Comparison of ENCODE assay signal across 32 mouse cellular contexts in the genomic region with DNA sequence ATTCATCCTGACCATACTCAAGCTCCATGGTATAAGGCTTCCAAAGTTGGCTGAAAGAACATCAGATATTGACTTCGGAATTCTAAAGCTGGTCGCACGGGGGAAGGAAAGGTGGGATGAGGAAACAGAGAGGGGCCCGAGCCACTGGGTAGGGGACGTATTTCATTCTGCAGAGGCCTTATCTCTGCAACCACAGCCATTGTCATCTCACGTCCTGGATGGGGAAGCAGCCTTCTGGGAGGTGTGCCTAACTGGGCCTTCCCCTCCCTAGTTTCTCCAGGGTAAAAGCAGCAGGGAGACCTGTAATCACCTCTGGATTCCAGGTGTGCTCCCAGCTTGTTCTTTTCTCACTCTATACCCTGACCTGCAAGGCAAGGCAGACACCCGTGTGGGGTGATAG.
"Had no signal": no experiment of that assay in that cellular context is flagged by ENCODE, and none has a peak within 500 bp of the region (broad histone marks: within the 10 kb centered on the region; RNA-seq: fewer than 3 reads in every experiment).

No protein-coding gene starts in this region.

- H3K36me3 ChIP-seq: limb, embryonic 10.5 days; limb, embryonic 12.5 days; limb, embryonic 13.5 days; limb, embryonic 15.5 days; liver, embryonic 12.5 days; liver, embryonic 13.5 days; liver, embryonic 15.5 days; lung, embryonic 15.5 days; midbrain, embryonic 10.5 days; midbrain, embryonic 12.5 days; midbrain, embryonic 13.5 days; midbrain, embryonic 15.5 days; neural tube, embryonic 12.5 days had no signal

- H3K4me1 ChIP-seq: limb, embryonic 12.5 days; limb, embryonic 13.5 days; limb, embryonic 15.5 days; liver, embryonic 12.5 days; liver, embryonic 15.5 days; lung, embryonic 15.5 days; midbrain, embryonic 10.5 days; midbrain, embryonic 12.5 days; midbrain, embryonic 13.5 days; midbrain, embryonic 15.5 days; neural tube, embryonic 12.5 days had no signal

- H3K27me3 ChIP-seq: limb, embryonic 15.5 days; liver, embryonic 13.5 days; liver, embryonic 15.5 days; lung, embryonic 15.5 days; midbrain, embryonic 12.5 days; midbrain, embryonic 13.5 days; midbrain, embryonic 15.5 days; neural tube, embryonic 12.5 days had no signal

- H3K4me2 ChIP-seq: limb, embryonic 12.5 days; limb, embryonic 13.5 days; limb, embryonic 15.5 days; liver, embryonic 11.5 days; liver, embryonic 12.5 days; liver, embryonic 13.5 days; liver, embryonic 15.5 days; lung, embryonic 14.5 days; lung, embryonic 15.5 days; midbrain, embryonic 11.5 days; midbrain, embryonic 12.5 days; midbrain, embryonic 13.5 days; midbrain, embryonic 15.5 days; neural tube, embryonic 12.5 days had no signal

- H3K4me3 ChIP-seq: limb, embryonic 10.5 days; limb, embryonic 12.5 days; limb, embryonic 13.5 days; limb, embryonic 15.5 days; liver, embryonic 12.5 days; liver, embryonic 13.5 days; liver, embryonic 15.5 days; lung, embryonic 15.5 days; megakaryocyte, embryonic 14.5 days; midbrain, embryonic 10.5 days; midbrain, embryonic 12.5 days; midbrain, embryonic 13.5 days; midbrain, embryonic 15.5 days; myocyte; neural tube, embryonic 12.5 days had no signal

- H3K9me3 ChIP-seq: limb, embryonic 10.5 days; limb, embryonic 12.5 days; limb, embryonic 13.5 days; limb, embryonic 15.5 days; liver, embryonic 12.5 days; liver, embryonic 13.5 days; liver, embryonic 15.5 days; lung, embryonic 15.5 days; megakaryocyte, embryonic 14.5 days; midbrain, embryonic 10.5 days; midbrain, embryonic 12.5 days; midbrain, embryonic 13.5 days; midbrain, embryonic 15.5 days; neural tube, embryonic 12.5 days had no signal

- DNase-seq: left cerebral cortex, postnatal 4 days; liver; liver, embryonic 13.5 days; liver, postnatal 0 days; lung, adult 18-20 months; lung, adult 2 months; lung, embryonic 14.5 days; lung, postnatal 10 days; lung, postnatal 14 days; lung, postnatal 36 days; lung, postnatal 4 days; midbrain, embryonic 14.5 days had no signal

- ATAC-seq: liver, embryonic 12.5 days; liver, postnatal 0 days; lung, postnatal 0 days; midbrain, embryonic 13.5 days; midbrain, embryonic 15.5 days; midbrain, embryonic 16.5 days had no signal

- H3K9ac ChIP-seq: limb, embryonic 12.5 days; limb, embryonic 13.5 days; limb, embryonic 15.5 days; liver, embryonic 12.5 days; liver, embryonic 13.5 days; liver, embryonic 14.5 days; liver, embryonic 15.5 days; liver, postnatal 0 days; lung, embryonic 14.5 days; lung, embryonic 15.5 days; midbrain, embryonic 12.5 days; midbrain, embryonic 13.5 days; midbrain, embryonic 15.5 days; neural tube, embryonic 12.5 days had no signal

- H3K27ac ChIP-seq: limb, embryonic 10.5 days; limb, embryonic 12.5 days; limb, embryonic 13.5 days; limb, embryonic 15.5 days; liver, embryonic 12.5 days; liver, embryonic 13.5 days; liver, embryonic 14.5 days; liver, embryonic 15.5 days; lung, embryonic 15.5 days; macrophage; midbrain, embryonic 10.5 days; midbrain, embryonic 12.5 days; midbrain, embryonic 13.5 days; midbrain, embryonic 15.5 days; neural tube, embryonic 12.5 days had no signal
